Mouse (Mus musculus) layer of hippocampus, adult 11-12 months (tissue): ENCODE data around the gene D5Ertd579e.
A peak's percentile ranks its signal among the peaks of the same experiment; 100 is the strongest.

Experiments
- DNase-seq: peaks from one replicate; pipeline ENCODE4 v3.0.0; 2022; ENCODE audit warnings: low spot score

D5Ertd579e gene

GRCm38 (mm10) chr5:36568118-36568517 lies 127.7 kb downstream of the D5Ertd579e start:
- no peak for DNase-seq

- DNase-seq = no peak
Observed at GRCm38 (mm10) chr5:36567627-36568026, 128.2 kb downstream of the D5Ertd579e start.

GRCm38 (mm10) chr5:36564530-36564929 lies 131.3 kb downstream of the D5Ertd579e start:
- DNase-seq = no peak

GRCm38 (mm10) chr5:36563741-36564140 lies 132.1 kb downstream of the D5Ertd579e start:
- DNase-seq = no peak

GRCm38 (mm10) chr5:36562791-36563445 lies 132.9 kb downstream of the D5Ertd579e start:
- DNase-seq = peak; percentile 67

GRCm38 (mm10) chr5:36561509-36561908 lies 134.3 kb downstream of the D5Ertd579e start:
- DNase-seq = peak; percentile 43

- no peak for DNase-seq
Observed at GRCm38 (mm10) chr5:36560490-36560889, 135.3 kb downstream of the D5Ertd579e start.

GRCm38 (mm10) chr5:36559510-36560235 lies 136.2 kb downstream of the D5Ertd579e start:
- no peak for DNase-seq

- no peak for DNase-seq
Observed at GRCm38 (mm10) chr5:36559106-36559505, 136.7 kb downstream of the D5Ertd579e start.

- no peak for DNase-seq
Observed at GRCm38 (mm10) chr5:36558526-36558925, 137.3 kb downstream of the D5Ertd579e start.

GRCm38 (mm10) chr5:36557584-36558308 lies 138.1 kb downstream of the D5Ertd579e start:
- DNase-seq = no peak

GRCm38 (mm10) chr5:36556906-36557305 lies 138.9 kb downstream of the D5Ertd579e start:
- no peak for DNase-seq

- DNase-seq = no peak
Observed at GRCm38 (mm10) chr5:36556289-36556688, 139.5 kb downstream of the D5Ertd579e start.

GRCm38 (mm10) chr5:36554496-36554895 lies 141.3 kb downstream of the D5Ertd579e start:
- DNase-seq = no peak

- no peak for DNase-seq
Observed at GRCm38 (mm10) chr5:36553886-36554285, 141.9 kb downstream of the D5Ertd579e start.

GRCm38 (mm10) chr5:36553056-36553606 lies 142.7 kb downstream of the D5Ertd579e start:
- DNase-seq = no peak

- no peak for DNase-seq
Observed at GRCm38 (mm10) chr5:36552391-36552790, 143.4 kb downstream of the D5Ertd579e start.
